Comparison of ENCODE assay signal across 8 mouse cellular contexts in the genomic region with DNA sequence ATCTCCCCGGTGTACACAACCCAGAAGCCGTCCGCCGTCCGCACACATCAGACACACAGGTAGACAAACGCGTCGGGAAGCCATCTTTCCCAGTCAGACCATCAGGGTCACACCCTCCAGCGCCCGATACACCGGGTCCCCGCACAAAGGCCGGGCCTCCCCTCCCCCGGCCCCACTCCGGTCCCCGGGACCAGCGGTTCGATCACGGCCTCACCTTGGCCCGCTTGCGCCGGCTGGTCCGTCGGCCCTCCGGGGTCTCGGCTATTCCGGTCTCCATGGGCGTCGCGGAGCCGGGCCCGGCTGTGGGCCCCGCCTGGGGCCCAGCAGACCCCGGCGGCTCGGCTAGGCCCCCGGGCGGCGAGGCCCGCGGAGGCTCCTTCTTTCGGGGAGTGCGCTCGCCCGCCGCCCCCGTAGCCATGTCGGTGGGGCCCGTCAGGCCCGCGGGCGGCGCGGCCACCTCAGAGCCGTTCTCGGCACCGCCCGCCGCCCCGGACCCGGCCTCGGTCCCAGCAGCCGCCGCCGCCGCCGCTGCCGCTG. TPM values are rescaled to one million over a fixed set of nuclear protein-coding genes. Genes with fewer than 3 reads are reported as not detected.
DNase-seq lines count a peak whose midpoint lies in the region; ATAC-seq and TF ChIP-seq lines count a peak whose summit lies in the region.
"Had no signal": no experiment of that assay in that cellular context is flagged by ENCODE, and none has a peak within 500 bp of the region (broad histone marks: within the 10 kb centered on the region; RNA-seq: fewer than 3 reads in every experiment).

No protein-coding gene starts in this region.

- no peaks in the 10 kb centered on the region for H3K27me3 ChIP-seq in small intestine, adult 2 months (ENCODE audit: control insufficient read depth, insufficient read depth, low read length)

- H3K4me1 ChIP-seq in bone marrow macrophage, adult 2 months (ENCODE audit: control insufficient read depth, insufficient read depth, low read length): peaks cover 11% of the 10 kb centered on the region
- no peaks in the 10 kb centered on the region for H3K4me1 ChIP-seq in small intestine, adult 2 months (ENCODE audit: control insufficient read depth, insufficient read depth, insufficient read length, low read length)

- TF ChIP-seq POLR2A in bone marrow macrophage, adult 2 months (IDR thresholded peaks at IDR 0.05; ENCODE audit: borderline replicate concordance, low read depth, low read length): no peak
- no peak for TF ChIP-seq POLR2A in small intestine, adult 2 months (IDR thresholded peaks at IDR 0.05; ENCODE audit: low read depth, low read length)

- H3K36me3 ChIP-seq in small intestine, adult 2 months (ENCODE audit: control insufficient read depth, insufficient read depth, low read length): no peaks in the 10 kb centered on the region

- intact Hi-C loops in heart, postnatal 10 days (cut with DNase I): loop anchor here (1.0 to 10.0 kb wide), 3 partner anchors 76 to 547 kb away; a partner anchor contains a TSS

- H3K4me3 ChIP-seq in bone marrow macrophage, adult 2 months (ENCODE audit: insufficient read depth, low read length): peak overlapping the region; percentile 94
- H3K4me3 ChIP-seq in small intestine, adult 2 months (ENCODE audit: low read depth, low read length): peak overlapping the region; percentile 98

- no peak for TF ChIP-seq CTCF in bone marrow macrophage, adult 2 months (IDR thresholded peaks at IDR 0.05; ENCODE audit: low read depth, low read length)
- TF ChIP-seq CTCF in small intestine, adult 2 months (IDR thresholded peaks at IDR 0.05; ENCODE audit: extremely low read depth, insufficient read length, insufficient replicate concordance, low read depth, low read length): no peak

- ATAC-seq in erythroblast, adult 5-6 weeks (replicated peaks; ENCODE audit: low FRiP score, poor library complexity, severe bottlenecking): peak; percentile 61

- H3K27ac ChIP-seq in bone marrow macrophage, adult 2 months (ENCODE audit: insufficient read depth, low read depth, low read length): peak overlapping the region; percentile 34; the same call in 1 of the 2 replicates
- peak overlapping the region; percentile 78 for H3K27ac ChIP-seq in small intestine, adult 2 months (ENCODE audit: insufficient read depth, low read depth, low read length)

- DNase-seq in MN1 (ENCODE audit: low spot score): peak; percentile 71
- peak; percentile 62 to 65 for DNase-seq in heart, postnatal 10 days
- peak; percentile 44 to 45 for DNase-seq in layer of hippocampus, postnatal 36 days
- DNase-seq in lung, postnatal 36 days: peak; percentile 48

- WGBS in small intestine, adult 2 months: 1% methylated on average over 62 of the region's 68 CpGs

RNA-seq across cellular contexts. Expression of a gene that starts 0.4 kb away (rescaled TPM):
- polyA plus RNA-seq in bone marrow macrophage, adult 2 months (2012; ENCODE audit: insufficient read depth, insufficient read length, missing spikeins): 29.9 and 32.7 TPM in 2 replicates
- total RNA-seq in erythroblast, adult 5-6 weeks (2015; ENCODE audit: low replicate concordance): 15.5 and 23.1 TPM in 2 replicates
- 34.8 and 47.0 TPM in 2 replicates for total RNA-seq in erythroblast, adult 5-6 weeks (2017; ENCODE audit: low replicate concordance)
- 10 to 100 TPM; 42.9 to 52.6 TPM for total RNA-seq in heart, postnatal 10 days (2021)
- total RNA-seq in layer of hippocampus, postnatal 36 days (2021): 10 to 100 TPM; 89.2 to 95.6 TPM
- polyA plus RNA-seq in small intestine, adult 2 months (2012; rRNA removed): 7.2 and 16.0 TPM in 2 replicates

RNA-seq across cellular contexts. Expression of a gene that starts 8.2 kb away (rescaled TPM):
- polyA plus RNA-seq in bone marrow macrophage, adult 2 months (2012; ENCODE audit: insufficient read depth, insufficient read length, missing spikeins): not detected in 2 replicates
- not detected in 2 replicates for total RNA-seq in erythroblast, adult 5-6 weeks (2015; ENCODE audit: low replicate concordance)
- total RNA-seq in erythroblast, adult 5-6 weeks (2017; ENCODE audit: low replicate concordance): not detected in 2 replicates
- not detected for total RNA-seq in heart, postnatal 10 days (2021)
- not detected for total RNA-seq in layer of hippocampus, postnatal 36 days (2021)
- polyA plus RNA-seq in small intestine, adult 2 months (2012; rRNA removed): not detected in 2 replicates
- total RNA-seq: left cerebral cortex, postnatal 14 days had no signal

RNA-seq across cellular contexts. Expression of a gene that starts 20.3 kb away (rescaled TPM):
- polyA plus RNA-seq in bone marrow macrophage, adult 2 months (2012; ENCODE audit: insufficient read depth, insufficient read length, missing spikeins): not detected in 2 replicates
- total RNA-seq in erythroblast, adult 5-6 weeks (2015; ENCODE audit: low replicate concordance): not detected in 2 replicates
- total RNA-seq in erythroblast, adult 5-6 weeks (2017; ENCODE audit: low replicate concordance): not detected in 2 replicates
- not detected for total RNA-seq in heart, postnatal 10 days (2021)
- total RNA-seq in layer of hippocampus, postnatal 36 days (2021): not detected
- not detected in 2 replicates for polyA plus RNA-seq in small intestine, adult 2 months (2012; rRNA removed)

Comparison
In these comparisons a context has a peak if more than half of its experiments do, and no peak if none do; other contexts are left out.
1. Peak in every context shown above with its lines: DNase-seq, ATAC-seq, H3K4me3 ChIP-seq and H3K27ac ChIP-seq.